Comparison of ENCODE assay signal across 51 mouse cellular contexts in genomic region chr9:37849267-37849666, GRCm38 (mm10). TPM values are rescaled to one million over a fixed set of nuclear protein-coding genes. Genes with fewer than 3 reads are reported as not detected.
"Had no signal": no experiment of that assay in that cellular context is flagged by ENCODE, and none has a peak within 500 bp of the region (broad histone marks: within the 10 kb centered on the region; RNA-seq: fewer than 3 reads in every experiment).

No protein-coding gene starts in this region.

- DNase-seq: heart, postnatal 10 days; heart, postnatal 14 days; heart, postnatal 36 days; heart, postnatal 4 days; kidney, adult 11 months; kidney, adult 18-20 months; kidney, adult 2 months; kidney, adult 8-10 months; kidney, adult 9 months; kidney, postnatal 10 days; kidney, postnatal 14 days; kidney, postnatal 25 days; kidney, postnatal 36 days; kidney, postnatal 4 days; layer of hippocampus, adult 9-11 months; layer of hippocampus, postnatal 36 days had no signal

- H3K27ac ChIP-seq: heart, embryonic 13.5 days; heart, embryonic 15.5 days; hindbrain, embryonic 10.5 days; hindbrain, embryonic 12.5 days; hindbrain, embryonic 13.5 days; hindbrain, embryonic 14.5 days; hindbrain, embryonic 15.5 days; hindbrain, postnatal 0 days; intestine, embryonic 15.5 days; kidney, embryonic 15.5 days; kidney, postnatal 0 days; layer of hippocampus, adult 2 months had no signal

- H3K4me3 ChIP-seq: heart, embryonic 12.5 days; heart, embryonic 13.5 days; heart, embryonic 15.5 days; hindbrain, embryonic 10.5 days; hindbrain, embryonic 12.5 days; hindbrain, embryonic 13.5 days; hindbrain, embryonic 15.5 days; intestine, embryonic 15.5 days; kidney, embryonic 15.5 days; layer of hippocampus, adult 2 months had no signal

- ATAC-seq: hindbrain, embryonic 16.5 days; hindbrain, postnatal 0 days; inflammation-experienced regulatory T-cells, adult 6 months; intestine, embryonic 15.5 days; intestine, embryonic 16.5 days; intestine, postnatal 0 days had no signal

RNA-seq across cellular contexts. Expression of gene Olfr877, which starts 4.8 kb away (rescaled TPM):
- total RNA-seq: heart, postnatal 10 days; heart, postnatal 14 days; heart, postnatal 25 days; heart, postnatal 36 days; heart, postnatal 4 days; hematopoietic stem cell, adult 5-6 weeks; hindbrain, postnatal 0 days; layer of hippocampus, adult 18-20 months; layer of hippocampus, adult 2 months; layer of hippocampus, adult 8-10 months; layer of hippocampus, postnatal 10 days; layer of hippocampus, postnatal 14 days; layer of hippocampus, postnatal 25 days; left cerebral cortex, adult 18-20 months; left cerebral cortex, adult 8-10 months; left cerebral cortex, postnatal 10 days had no signal
- polyA plus RNA-seq: heart, embryonic 12.5 days; heart, embryonic 13.5 days; heart, embryonic 14.5 days; heart, embryonic 15.5 days; heart, embryonic 16.5 days; heart, postnatal 0 days; hindbrain, embryonic 10.5 days; hindbrain, embryonic 11.5 days; hindbrain, embryonic 12.5 days; hindbrain, embryonic 13.5 days; hindbrain, embryonic 14.5 days; hindbrain, embryonic 15.5 days; hindbrain, embryonic 16.5 days; hindbrain, postnatal 0 days; intestine, embryonic 14.5 days; intestine, embryonic 15.5 days; intestine, embryonic 16.5 days; intestine, postnatal 0 days; kidney, adult 2 months; kidney, embryonic 14.5 days; kidney, embryonic 15.5 days; kidney, embryonic 16.5 days; kidney, postnatal 0 days; large intestine, adult 2 months had no signal

RNA-seq across cellular contexts. Expression of gene Olfr876, which starts 46.4 kb away (rescaled TPM):
- total RNA-seq: heart, postnatal 10 days; heart, postnatal 14 days; heart, postnatal 25 days; heart, postnatal 36 days; heart, postnatal 4 days; hematopoietic stem cell, adult 5-6 weeks; hindbrain, postnatal 0 days; layer of hippocampus, adult 18-20 months; layer of hippocampus, adult 2 months; layer of hippocampus, adult 8-10 months; layer of hippocampus, postnatal 10 days; layer of hippocampus, postnatal 14 days; layer of hippocampus, postnatal 25 days; layer of hippocampus, postnatal 36 days; left cerebral cortex, adult 18-20 months; left cerebral cortex, adult 8-10 months; left cerebral cortex, postnatal 10 days had no signal
- polyA plus RNA-seq: heart, embryonic 12.5 days; heart, embryonic 13.5 days; heart, embryonic 14.5 days; heart, embryonic 15.5 days; heart, embryonic 16.5 days; heart, postnatal 0 days; hindbrain, embryonic 10.5 days; hindbrain, embryonic 11.5 days; hindbrain, embryonic 12.5 days; hindbrain, embryonic 13.5 days; hindbrain, embryonic 14.5 days; hindbrain, embryonic 15.5 days; hindbrain, embryonic 16.5 days; hindbrain, postnatal 0 days; inflammation-experienced regulatory T-cells, adult 6 months; intestine, embryonic 14.5 days; intestine, embryonic 15.5 days; intestine, embryonic 16.5 days; intestine, postnatal 0 days; kidney, adult 2 months; kidney, embryonic 14.5 days; kidney, embryonic 15.5 days; kidney, embryonic 16.5 days; kidney, postnatal 0 days; large intestine, adult 2 months had no signal

RNA-seq across cellular contexts. Expression of gene Olfr145, which starts 47.3 kb away (rescaled TPM):
- total RNA-seq: heart, postnatal 10 days; heart, postnatal 14 days; heart, postnatal 25 days; heart, postnatal 36 days; heart, postnatal 4 days; hematopoietic stem cell, adult 5-6 weeks; hindbrain, postnatal 0 days; layer of hippocampus, adult 18-20 months; layer of hippocampus, adult 2 months; layer of hippocampus, adult 8-10 months; layer of hippocampus, postnatal 10 days; layer of hippocampus, postnatal 14 days; layer of hippocampus, postnatal 25 days; layer of hippocampus, postnatal 36 days; left cerebral cortex, adult 18-20 months; left cerebral cortex, adult 8-10 months had no signal
- polyA plus RNA-seq: heart, embryonic 12.5 days; heart, embryonic 13.5 days; heart, embryonic 14.5 days; heart, embryonic 15.5 days; heart, embryonic 16.5 days; heart, postnatal 0 days; hindbrain, embryonic 10.5 days; hindbrain, embryonic 11.5 days; hindbrain, embryonic 12.5 days; hindbrain, embryonic 13.5 days; hindbrain, embryonic 14.5 days; hindbrain, embryonic 15.5 days; hindbrain, embryonic 16.5 days; hindbrain, postnatal 0 days; inflammation-experienced regulatory T-cells, adult 6 months; intestine, embryonic 14.5 days; intestine, embryonic 15.5 days; intestine, embryonic 16.5 days; intestine, postnatal 0 days; kidney, adult 2 months; kidney, embryonic 14.5 days; kidney, embryonic 15.5 days; kidney, embryonic 16.5 days; kidney, postnatal 0 days; large intestine, adult 2 months had no signal
